Mouse (Mus musculus) NIH3T3 (cell line): ENCODE data around the gene Ofd1.
A peak's percentile ranks its signal among the peaks of the same experiment; 100 is the strongest.

Experiments used
- DNase-seq: peaks from one replicate; pipeline ENCODE4 v3.0.0-alpha.2; 2012; ENCODE audit warnings: low read depth

Gene Ofd1

DNA sequence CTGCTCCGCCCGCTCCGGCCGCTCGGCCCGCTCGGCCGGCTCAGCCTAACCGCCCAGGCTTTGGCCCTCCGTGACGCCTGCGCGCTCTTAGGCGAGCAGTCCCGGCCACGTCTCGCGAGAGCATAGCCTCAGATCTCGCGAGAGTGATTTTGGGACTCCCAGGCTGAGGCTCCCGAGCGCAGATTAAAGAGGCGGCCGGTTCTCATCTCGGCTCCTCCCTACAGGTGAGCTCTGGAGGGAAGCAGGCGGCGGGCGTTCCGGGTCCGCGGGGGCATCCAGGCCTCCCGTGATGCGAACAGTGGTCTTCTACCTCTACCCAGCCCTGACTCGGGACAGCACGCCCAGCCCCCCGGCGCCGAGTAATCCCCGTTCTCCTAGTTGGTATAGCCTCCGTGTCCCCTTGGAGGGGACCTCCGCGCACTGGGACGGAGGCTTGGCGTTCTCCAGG is at the start of gene Ofd1:
Gene Ofd1, minus strand, starts transcription at position 89 of the 448 bp plus-strand sequence.
- peak; percentile 96 for DNase-seq

- DNase-seq, result peak; percentile 94
These were observed 39.0 kb upstream of the Ofd1 start, which contains the start of gene Rab9 for GRCm38 (mm10) chrX:166479365-166479983. TSS of gene Rab9 (minus strand) at chrX:166479867.

DNA sequence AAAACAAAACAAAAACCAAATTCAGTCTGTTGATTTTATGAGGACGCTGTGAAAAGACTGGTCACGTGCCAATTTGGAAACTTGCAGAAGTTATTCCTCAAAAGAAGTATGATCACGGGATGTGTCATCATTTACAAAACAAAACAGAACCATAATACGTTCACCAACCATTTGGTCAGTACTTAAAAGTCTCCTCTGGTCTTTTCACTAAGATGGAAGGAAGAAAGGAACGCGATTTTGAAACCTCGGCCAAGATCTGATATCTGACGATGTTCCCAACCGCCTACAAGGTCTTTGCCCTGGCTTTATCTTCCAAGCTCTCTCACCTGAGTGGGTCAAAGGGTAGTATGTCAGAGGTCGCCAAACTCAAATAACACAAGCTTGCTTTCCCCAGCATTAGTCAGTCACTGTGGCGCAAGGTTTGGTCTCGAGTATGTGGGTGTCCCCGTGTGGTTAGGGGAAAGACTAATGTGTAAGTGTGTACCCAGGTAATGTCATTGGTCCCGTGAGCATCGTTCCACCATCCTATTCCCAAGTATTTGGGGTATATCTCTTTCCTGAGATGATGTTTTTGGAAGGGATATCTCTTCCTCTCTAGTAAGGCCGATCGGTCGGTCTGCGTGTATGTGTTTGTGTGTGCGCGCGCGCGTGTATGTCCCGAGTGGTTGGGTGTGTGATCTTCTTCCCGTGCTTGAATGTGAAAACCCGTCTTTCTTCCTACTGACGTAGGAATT is 38.3 kb upstream of the Ofd1 start:
- DNase-seq, result peak; percentile 66

DNA sequence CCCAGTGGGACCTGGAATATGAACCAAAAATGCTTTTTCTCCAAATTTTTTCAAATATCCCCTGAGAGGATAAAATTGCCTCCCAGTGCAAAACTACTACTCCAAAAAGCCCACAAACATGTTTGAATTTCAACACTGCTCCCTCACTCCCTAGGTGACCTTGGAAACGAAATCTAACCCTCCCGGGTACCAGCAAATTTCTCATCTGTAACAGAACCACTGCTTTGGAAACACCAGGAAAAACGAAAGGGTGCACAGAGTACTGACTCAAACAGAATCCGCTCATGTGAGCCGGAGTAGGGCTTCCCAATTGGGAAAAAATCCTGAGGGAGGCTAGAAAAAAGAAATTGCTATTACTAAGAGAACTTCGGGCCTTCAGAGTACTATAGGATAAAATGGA is 36.9 kb upstream of the Ofd1 start:
- DNase-seq, result peak; percentile 34

GRCm38 (mm10) chrX:166472612-166473011 is 32.1 kb upstream of the Ofd1 start:
- DNase-seq, result no peak

DNA sequence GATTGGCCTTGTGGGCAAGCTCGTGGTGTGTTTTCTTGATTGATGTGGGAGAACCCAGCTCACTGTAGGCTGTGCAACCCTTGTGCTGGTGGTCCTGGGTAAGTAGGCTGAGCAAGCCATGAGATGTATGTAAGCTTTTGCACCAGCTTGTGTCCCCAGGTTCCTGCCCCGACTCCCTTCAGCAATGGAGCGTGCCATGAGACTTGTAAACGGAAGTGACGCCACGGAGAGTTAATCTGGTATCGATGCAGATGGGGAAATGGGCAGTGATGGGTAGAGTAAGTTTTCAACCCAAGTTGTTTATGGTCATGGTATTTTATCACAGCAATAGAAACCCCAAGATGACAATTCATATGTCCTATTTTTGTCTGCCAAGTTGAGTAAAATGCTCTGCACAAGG is 27.8 kb upstream of the Ofd1 start:
- no peak for DNase-seq

DNA sequence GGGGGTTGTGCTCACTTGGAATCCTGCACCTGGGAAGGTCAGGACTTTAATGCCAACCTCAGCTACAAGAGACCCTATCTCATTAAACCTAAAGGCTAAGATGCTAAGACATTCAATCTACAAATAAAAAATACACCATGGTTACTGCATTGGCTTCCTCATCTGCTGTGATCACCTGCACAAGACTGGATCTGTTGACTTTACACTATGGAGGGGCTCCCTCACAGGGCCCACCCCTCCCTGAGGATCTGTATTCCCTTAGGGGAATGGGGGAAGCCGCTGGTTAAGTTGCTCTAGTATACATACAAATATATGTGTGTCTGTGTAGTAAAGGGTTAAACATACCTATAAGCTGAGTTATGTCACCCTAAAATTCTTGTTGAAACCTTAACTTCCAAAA is 15.0 kb upstream of the Ofd1 start:
- no peak for DNase-seq

GRCm38 (mm10) chrX:166454331-166454730 is 13.8 kb upstream of the Ofd1 start:
- no peak for DNase-seq

DNA sequence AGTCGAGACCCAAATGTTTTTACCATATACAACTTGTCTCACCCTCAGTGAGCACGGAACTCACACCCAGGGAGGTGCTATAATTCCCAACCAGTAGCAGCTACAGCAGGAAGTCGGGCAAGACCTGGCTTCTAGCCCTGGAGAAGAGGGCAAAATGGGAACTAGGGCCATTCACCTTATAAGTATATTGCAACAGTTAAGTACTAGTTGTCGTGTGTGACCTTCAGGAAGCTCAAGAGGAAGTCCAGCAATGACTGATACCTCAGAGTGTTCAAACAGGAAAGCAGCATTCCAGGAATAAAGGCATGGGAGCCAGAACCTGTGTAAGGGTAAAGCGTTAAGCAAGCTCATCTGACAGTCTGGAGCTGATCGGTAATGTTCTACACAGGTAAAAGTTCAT is 13.0 kb upstream of the Ofd1 start:
- DNase-seq, result no peak

GRCm38 (mm10) chrX:166444552-166444951 is 4.0 kb upstream of the Ofd1 start:
- DNase-seq, result no peak

DNA sequence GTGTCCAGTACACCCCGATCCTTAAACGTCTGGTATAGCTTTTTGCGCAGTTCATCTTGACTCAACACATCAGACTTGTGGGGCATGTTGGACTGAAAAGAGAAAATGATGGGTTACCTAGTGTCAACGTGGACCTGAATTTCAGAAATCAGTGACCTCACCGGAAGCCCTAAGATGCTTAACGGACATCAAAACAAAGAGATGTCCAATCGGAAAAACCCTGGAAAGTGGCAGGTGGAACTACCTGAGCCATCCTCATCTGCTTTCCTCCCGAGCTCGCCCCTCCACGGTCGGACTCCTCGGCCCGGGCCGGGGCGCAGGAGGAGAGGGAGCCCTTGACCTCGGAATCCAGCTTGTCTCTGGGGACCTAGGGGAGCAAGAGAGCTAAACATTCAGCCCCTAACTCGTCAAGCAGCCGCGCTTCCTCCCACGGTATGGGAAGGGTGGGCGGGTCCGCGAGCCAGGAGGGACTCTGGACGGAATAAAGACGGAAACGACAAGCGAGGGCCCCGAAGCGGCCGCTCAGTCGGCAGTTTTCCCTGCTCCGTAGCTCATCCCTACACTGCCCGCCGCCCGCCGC is 378 bp downstream of the Ofd1 start, which contains the start of gene Trappc2:
Gene Trappc2, plus strand, starts transcription at position 539 of the 580 bp plus-strand sequence.
- DNase-seq, result no peak

- no peak for DNase-seq
These were observed 5.7 kb downstream of the Ofd1 start for GRCm38 (mm10) chrX:166434812-166435211.

- DNase-seq, result peak; percentile 31
These were observed 24.3 kb downstream of the Ofd1 start for GRCm38 (mm10) chrX:166416196-166416595.

- DNase-seq, result no peak
These were observed 32.6 kb downstream of the Ofd1 start for GRCm38 (mm10) chrX:166407865-166408264.

DNA sequence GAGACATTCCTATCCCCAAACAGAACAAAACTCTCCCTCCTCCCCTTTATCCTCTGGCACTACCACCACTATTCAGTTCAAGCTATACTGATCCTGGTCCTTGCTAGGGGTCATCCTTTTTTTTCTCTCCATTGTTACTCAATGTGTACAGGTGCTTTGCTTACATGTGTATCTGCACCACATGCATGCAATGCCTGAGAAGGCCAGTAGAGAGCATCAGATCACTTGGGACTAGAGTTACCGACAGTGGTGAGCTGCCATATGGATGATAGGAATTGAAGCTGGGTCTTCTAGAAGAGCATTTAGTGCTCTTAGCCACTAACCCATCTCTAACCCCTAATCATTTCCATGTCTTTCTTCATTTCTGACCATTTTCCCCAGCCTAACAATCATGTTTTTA is 46.8 kb downstream of the Ofd1 start:
- DNase-seq, result peak; percentile 2

GRCm38 (mm10) chrX:166386656-166387055 is 53.8 kb downstream of the Ofd1 start:
- no peak for DNase-seq

DNA sequence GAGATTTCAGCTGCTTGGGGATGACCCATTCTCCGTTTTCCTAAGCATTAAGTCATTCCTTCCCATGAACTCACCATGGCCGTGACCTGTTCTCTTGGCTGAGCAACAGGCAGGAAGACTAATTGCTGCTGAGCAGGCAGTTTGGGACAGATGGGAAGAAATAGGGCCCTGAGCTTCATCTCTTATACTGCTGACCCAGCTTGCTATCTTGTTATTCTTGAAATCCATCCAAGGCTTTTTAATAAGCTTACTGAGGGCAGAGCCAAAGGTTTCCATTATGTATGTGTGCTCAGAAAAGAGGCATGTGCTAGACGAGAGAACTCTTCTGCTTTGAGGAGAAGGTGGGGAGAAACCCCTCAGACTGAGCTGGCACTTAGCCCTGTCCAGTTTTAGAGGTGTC is 55.6 kb downstream of the Ofd1 start:
- DNase-seq, result peak; percentile 59

GRCm38 (mm10) chrX:166383606-166384005 is 56.9 kb downstream of the Ofd1 start:
- no peak for DNase-seq

GRCm38 (mm10) chrX:166378652-166379051 is 61.9 kb downstream of the Ofd1 start:
- no peak for DNase-seq

GRCm38 (mm10) chrX:166376681-166377328 is 63.7 kb downstream of the Ofd1 start:
- no peak for DNase-seq

- DNase-seq, result no peak
These were observed 74.9 kb downstream of the Ofd1 start for GRCm38 (mm10) chrX:166365458-166366213.

- DNase-seq, result no peak
These were observed 80.0 kb downstream of the Ofd1 start for GRCm38 (mm10) chrX:166360455-166360854.
